Mouse (Mus musculus): ENCODE measurements at regions not wholly inside any gene's neighbourhood (a gene's known extent, or its start where the extent isn't known, plus 50 kb on each side); places are given as distances from the start of the nearest gene placed in this dataset.

DNA sequence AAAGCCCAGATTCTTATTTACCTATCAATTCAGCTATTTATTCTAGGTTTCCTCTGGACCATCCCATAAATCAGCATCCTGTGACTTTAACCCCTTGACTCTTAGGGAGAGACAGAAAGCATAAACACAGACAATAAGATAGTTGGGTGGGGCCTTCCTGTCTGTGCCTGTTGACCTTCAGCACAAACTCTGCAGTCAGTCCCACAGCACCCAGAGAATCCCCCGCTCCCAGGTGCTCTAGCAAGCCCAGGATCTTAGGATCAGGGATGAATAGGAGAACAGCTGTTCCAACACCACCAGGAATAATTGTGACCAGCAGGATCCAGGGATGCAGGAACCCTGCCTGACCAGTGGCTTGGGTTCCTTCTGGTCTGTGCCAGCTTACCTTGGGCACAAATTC is 107.8 kb downstream of the Basp1 start:
- in situ Hi-C loops (cut with MboI, MseI): no loop called here

DNA sequence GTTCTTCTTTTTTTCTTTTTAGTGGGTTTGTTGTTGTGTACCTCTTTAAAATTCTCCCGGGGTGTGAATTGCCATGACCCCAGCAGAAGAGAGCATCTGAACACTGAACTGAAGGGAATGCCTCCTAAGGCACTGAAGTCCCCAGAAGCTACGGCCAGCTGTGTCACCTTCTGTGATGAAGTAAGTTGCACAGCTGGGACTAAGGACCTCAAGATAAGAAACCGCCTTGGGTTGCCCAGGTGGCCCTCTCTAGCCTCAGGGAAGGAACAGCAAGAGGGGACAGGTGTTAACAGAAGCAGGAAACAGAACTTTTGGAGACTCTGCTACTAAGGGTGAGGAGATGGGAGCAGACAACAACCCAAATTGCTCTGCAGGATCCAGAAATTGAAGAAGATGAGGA is 110.2 kb downstream of the Basp1 start:
- in situ Hi-C loops (cut with MboI, MseI): no loop called here

DNA sequence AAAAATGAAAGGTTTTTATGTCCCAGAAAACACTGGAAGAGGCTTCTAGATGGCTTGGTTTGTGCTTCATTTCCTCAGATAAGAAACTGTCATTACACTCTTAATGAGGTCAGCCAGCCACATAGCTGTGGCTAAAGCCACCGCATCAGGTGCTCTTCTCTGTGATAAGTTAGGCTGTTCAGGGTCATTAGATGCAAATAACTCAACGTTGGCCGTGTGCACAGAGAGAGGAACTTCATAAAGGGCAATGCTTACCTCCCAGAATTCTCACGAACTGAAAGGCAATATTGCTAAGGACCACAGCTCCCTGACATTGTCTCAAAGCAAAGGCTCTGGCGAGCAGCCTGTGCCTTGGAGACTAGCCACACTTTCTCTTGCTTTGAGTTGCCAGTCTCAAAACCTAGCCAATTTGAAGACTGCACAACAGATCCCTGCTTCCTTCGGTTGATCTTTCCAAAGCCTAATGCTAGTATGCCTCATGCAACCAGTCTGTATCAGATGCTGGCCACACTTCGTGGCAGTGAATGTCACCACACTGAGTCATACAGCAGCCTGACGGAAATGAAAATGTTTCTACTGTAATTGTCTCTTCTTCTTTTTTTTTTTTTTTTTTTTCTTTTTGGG is 110.8 kb downstream of the Basp1 start:
- in situ Hi-C loops (cut with MboI, MseI): no loop called here

DNA sequence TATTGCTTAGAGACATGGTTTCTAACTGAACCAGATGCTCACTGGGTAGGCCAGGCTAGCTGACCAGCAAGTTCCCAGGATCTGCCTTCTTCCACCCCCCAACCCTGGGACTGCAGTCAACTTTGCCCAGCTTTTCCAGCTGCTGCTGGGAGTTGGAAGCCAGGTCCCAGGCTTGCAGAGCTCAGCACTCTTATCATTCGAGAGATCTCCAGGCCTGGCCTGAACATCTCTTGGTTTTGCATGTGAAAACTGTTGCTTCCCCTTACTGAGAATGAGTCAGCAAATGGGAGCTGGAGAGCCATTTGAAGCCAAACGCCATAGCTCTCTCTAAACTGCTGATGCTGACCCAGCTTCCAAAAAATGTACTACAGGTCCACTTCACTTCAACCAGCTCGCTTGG is 111.8 kb downstream of the Basp1 start:
- in situ Hi-C loops (cut with MboI, MseI): no loop called here

DNA sequence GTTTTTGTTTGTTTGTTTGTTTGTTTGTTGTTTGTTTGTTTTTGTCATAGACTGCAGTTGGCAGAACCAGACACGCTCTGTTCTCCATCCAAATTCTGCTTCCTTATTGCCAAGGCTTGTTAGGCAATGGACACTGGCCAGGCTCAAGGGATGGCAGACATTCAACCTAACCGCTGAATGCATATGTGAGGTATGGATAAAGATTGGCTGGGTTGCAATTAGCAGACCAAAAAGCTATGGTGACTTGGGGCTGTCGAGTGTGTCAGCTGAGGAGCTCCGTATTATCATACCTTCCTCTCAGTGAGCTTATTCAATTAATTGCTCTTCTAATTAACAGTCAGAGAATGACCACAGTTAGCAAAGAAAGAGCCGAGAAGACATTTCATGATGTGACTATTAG is 116.3 kb downstream of the Basp1 start:
- in situ Hi-C loops (cut with MboI, MseI): no loop called here

DNA sequence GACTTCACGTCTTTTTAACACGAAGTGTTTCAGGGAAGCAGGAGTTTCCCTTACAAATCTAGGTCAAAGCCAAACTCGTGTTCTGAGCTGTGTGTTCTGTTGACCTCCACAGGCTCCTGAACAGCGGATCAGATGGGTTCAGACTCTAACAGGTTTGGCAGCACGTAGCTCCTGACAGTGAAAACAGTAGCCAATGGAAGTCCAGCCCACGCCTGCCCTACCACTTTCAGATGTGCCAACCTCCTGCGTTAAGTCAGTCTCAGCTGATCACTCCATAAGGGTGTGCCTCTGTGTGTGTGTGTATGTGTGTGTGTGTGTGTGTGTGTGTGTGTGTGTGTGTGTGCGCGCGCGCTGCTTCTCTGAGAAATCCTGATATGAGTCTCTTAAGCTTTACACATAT is 116.8 kb downstream of the Basp1 start:
- in situ Hi-C loops (cut with MboI, MseI): no loop called here

DNA sequence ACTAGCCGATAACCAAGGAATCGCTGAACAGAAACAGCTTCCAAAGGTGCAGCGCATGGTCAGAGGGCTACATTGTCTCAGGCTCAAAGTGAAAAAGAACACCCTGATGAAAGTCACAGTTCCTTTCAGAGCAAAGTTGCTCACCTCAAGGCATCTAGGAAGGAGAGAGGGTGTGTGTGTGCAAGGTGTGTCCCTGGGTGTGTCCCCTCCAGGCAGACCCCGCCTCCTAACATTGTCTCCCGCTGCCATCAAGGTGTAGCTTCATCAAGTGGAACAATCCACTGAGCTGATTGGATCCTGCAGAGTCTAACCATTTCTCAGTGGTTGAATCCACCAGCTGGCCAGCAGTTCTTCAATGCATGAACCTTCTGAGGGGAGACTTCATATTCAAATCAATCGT is 117.8 kb downstream of the Basp1 start:
- in situ Hi-C loops (cut with MboI, MseI): no loop called here

DNA sequence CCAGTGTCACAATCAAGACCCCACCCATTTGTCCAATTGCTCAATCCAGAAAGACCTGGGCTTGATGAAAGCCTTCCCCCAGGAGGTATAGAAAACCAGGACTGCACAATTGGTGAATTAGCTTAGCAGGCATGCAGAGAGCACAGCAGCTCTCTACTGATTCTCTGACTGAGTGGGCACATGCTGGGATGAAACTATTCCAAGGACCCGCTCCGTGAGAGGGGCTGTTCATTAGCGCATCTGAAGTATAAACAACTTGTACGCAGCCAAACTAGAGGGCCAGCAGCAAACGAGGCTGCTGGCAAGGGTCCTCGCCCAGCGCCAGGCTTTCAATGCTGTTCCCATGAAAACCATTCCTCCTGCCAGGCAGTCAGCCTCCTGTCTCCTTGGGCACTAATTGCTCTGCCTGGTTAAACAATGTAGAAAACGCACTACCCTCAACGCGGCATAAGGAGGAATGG is 122.3 kb downstream of the Basp1 start:
- in situ Hi-C loops (cut with MboI, MseI): no loop called here

DNA sequence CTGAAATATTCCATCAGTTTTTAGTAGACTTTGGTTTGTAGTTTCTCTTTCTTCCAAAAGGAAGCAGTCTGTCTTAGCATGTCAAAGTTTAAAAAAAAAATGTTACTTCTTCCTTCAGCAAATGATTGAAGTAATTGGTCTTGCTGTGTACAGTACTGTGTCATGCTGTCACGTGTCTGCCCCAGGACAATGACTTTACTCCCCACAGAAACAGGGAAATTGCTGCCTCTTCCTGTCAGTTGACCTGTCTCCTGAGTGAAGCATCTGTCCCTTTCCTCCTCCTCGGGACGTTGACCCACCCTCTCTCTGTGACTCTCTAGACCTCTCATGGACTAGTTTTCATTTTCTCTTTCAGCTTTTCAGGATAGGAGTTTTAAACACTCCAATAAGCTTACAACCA is 125.7 kb downstream of the Basp1 start:
- in situ Hi-C loops (cut with MboI, MseI): no loop called here

DNA sequence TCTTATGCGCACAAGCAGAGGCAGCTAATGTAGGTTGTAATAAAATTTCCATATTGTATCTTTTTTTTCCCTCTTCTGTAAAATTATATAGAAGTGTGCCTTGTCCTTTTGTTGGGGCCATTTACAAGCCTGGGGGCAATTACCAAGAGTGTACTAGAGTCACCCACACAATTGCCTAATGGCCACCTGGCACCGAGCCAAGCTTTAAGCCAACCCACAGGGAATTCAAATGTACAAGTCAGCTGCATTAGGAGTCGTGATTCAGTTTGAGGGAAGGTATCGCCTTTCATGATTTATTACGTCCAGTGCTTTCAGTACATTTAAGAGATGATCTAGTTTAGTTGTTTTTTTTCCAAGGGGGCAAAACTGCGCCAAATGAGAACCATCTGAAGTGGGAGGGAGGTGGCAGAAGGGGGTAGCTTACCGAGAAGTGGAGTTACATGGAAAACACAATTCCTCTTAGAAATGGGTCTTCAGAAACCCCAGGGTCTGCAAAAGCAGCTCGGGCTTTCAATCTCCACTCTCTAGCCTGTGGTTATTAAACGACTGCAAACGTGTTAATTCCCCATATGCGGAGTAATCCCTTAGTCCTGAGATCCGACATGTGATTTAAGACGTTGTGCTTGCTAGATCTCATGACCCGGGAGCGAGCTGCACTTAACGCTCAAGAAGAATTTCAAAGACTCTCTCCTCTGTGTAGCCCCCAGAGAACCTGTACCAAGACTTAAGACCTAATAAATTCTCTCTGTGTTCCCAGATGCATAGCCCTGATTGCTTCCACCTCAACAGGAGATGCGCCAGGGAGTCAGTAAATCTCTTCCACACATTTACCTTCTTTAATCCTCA is 129.0 kb downstream of the Basp1 start:
- in situ Hi-C loops (cut with MboI, MseI): no loop called here

DNA sequence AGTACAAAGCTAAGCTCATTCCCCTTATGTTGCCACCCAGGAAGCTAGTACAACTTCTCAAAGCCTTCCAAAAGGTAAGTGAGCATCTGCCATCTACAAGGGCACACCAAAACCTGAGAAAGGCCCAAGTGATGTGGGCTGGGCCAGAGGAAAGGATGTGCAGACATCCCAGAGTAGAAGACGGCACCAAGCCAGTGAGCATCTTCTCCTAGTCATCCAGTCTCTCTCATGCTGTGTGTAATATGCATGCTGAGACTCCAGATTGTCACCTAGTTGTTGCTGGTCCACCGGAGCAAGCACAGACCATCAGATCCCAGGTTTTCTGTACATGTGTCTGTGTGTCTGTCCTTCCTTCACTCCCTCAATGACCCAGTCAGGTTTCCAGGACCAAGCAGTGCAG is 129.9 kb downstream of the Basp1 start:
- in situ Hi-C loops (cut with MboI, MseI): no loop called here

DNA sequence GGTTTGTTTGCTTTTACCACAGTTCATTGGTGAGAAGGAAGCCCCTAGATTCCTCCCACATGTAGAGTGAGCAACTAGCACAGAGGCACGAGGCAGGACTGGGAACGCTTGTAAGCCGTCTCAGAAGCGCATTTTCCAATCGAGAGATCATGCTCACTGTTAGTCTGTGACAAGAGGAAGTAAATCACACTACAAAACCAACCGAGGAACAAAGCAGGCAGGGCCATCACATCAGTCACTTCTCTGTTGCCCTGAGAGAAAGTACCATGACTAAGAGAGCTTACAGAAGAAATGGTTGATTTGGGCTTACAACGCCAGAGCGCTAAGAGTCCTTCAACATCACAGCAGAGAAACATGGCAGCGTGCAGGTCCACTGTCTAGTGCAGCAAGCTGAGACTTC is 131.2 kb downstream of the Basp1 start:
- in situ Hi-C loops (cut with MboI, MseI): no loop called here

DNA sequence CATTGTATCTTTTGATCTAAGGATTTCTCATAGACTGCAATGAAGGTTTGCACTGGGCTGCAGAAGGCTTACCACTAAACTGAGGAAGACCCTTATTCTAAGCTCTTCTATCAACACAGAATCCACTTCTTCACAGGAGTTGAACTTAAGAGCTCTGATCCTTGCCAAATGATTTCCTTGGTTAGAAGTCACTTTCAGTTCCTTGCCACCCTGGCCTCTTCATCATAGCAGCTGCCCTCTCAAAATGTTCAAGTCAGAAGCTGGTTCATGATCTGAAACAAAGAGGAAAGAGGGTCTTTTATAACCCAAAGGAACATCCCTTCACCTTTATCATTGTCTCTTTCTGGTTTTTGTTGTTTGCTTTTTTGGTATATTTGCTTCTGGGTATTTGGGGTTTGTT is 131.6 kb downstream of the Basp1 start:
- in situ Hi-C loops (cut with MboI, MseI): no loop called here

DNA sequence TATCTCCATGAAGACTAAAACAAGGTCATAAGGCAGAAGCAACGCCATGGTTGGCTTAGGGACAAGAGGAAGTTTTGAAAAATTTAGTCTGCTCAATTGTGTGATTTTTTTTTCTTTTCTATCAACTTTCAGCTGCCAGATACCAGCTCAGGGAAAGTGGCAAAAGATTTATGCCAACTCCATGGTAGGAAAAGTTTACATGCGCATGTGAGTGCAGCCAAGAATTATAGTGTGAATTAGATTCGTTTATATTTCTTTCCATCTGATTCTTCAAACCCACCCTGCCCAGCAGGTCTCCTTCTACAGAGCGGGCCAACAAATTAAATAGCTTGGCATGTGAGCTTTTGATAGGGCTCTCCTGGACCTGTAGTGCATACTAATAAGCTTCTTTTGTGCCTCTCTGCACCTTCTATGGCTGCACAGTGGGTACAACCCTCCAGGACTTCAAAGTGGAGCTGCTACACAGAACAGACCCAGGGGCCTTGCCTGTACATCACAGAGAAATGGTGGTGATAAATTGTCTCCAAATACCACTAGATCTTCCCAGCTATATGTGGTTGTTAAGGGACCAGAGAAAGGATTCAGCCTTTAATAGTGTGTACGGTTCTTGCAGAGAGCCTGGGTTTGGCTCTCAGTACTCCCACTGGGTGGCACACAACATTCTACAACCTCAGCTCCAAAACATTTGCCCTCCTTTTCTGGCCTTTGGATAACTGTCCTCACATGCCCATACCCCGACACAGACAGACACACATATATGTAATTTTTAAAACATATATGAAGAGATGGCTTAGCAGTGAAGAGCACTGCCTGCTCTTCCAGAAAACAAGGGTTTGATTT is 135.0 kb downstream of the Basp1 start:
- in situ Hi-C loops (cut with MboI, MseI): no loop called here

DNA sequence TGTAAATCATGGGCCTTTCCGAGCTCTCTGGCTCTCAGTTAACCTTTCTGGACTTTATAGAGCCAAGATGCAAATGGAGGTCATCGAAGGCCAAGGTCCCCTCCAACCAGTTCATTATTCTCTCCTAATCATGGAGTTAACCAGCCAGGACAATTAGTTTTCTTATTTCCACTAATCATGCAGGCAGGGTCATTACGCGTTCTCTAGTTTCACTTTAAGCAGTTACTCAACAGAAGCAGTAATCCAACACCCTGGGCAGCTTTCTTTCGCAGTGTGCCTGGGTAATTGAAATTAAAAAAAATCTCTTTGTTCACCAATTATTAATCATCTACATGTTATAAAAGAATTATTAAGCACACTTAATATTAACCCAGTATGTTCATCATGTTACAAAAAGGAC is 137.3 kb downstream of the Basp1 start:
- in situ Hi-C loops (cut with MboI, MseI): no loop called here

DNA sequence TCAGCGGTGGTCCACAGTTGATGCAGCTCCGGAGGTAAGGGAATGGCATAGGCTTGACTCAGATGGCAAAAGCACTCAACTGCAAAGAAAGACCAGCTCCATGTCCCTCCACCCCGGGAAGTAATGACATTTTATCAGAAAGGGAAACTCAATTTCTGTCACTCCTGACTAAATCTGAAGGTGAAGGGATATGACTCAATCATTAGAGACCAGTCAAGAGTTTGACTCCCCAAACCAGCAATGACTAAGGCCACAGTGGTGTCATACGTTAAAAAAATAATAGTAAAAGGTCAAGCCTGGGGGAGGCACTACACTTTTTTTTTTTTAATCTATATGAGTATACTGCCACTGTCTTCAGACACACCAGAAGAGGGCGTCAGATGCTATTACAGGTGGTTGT is 141.7 kb downstream of the Basp1 start:
- in situ Hi-C loops (cut with MboI, MseI): loop anchor here (5.0 to 25.0 kb wide), 2 partner anchors 55 to 640 kb away; no protein-coding TSS in a partner anchor

DNA sequence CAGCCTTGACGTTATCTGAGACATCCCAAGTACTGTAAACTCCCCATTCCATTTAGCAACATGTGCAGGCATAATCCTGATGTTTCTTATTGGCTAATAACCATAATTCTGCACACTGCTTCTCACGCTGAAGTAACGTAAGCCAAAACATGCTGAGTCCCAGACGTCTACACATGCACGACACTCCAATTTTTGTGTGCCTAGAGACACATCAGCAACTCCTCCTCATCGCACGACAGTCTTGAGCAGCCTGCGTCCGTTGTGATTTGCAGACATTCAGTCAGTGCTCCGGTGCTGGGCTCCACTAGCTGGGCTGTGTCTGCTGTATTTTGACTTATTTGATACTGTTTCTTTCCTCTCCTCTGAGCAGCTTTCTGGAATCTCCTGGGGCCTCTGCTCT is 143.2 kb downstream of the Basp1 start:
- in situ Hi-C loops (cut with MboI, MseI): loop anchor here (5.0 to 25.0 kb wide), 2 partner anchors 53 to 642 kb away; no protein-coding TSS in a partner anchor

DNA sequence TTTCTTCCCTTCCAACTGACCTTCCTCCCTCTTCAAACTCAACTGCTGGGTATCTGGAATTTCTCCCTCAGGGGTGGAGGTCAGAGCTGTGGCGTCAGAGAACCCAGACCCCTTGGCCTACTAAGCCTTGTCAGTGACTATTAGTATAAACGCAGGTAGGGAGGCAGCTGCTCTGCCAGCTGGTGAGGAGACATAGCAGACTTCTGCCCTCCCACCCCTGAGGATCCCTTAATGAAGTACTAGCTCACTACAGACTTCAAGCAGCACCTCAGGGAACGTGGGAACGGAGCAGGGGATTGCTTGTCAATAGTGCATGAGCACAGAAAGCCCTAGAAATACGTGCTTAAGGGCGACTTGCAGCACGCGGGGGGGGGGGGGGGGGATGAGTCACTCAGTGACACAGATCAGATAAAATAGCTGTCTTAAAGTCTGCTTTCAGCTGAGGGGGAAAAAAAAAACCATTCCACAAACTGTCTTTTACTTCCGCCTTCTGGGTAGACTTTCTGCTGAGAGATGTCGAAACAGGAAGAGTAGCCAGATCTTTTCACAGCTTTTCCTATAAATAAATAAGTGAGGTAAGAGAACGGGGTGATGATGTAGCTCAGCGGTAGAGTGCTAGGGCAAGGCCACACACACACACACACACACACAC is 144.1 kb downstream of the Basp1 start:
- in situ Hi-C loops (cut with MboI, MseI): loop anchor here (5.0 to 25.0 kb wide), 2 partner anchors 643 to 718 kb away; no protein-coding TSS in a partner anchor

DNA sequence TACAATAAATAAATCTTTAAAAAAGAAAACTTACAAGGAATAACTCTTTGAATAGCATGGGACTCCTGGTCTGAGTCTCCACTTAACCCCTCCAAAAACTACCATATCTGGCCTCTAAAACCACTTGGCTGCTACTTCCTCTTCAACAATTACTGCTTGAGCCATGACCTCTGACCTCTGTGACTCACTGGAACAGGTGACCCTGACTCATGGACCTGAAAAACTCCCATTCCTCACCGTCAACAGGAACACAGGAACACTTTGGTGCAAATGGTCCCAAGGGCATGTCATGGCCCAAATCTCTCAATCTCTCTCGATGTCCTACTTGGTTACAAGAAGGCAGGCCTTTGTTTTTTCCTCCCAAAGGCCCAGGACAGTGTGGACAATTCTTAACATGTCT is 145.1 kb downstream of the Basp1 start:
- in situ Hi-C loops (cut with MboI, MseI): loop anchor here (5.0 to 25.0 kb wide), 2 partner anchors 644 to 719 kb away; no protein-coding TSS in a partner anchor

DNA sequence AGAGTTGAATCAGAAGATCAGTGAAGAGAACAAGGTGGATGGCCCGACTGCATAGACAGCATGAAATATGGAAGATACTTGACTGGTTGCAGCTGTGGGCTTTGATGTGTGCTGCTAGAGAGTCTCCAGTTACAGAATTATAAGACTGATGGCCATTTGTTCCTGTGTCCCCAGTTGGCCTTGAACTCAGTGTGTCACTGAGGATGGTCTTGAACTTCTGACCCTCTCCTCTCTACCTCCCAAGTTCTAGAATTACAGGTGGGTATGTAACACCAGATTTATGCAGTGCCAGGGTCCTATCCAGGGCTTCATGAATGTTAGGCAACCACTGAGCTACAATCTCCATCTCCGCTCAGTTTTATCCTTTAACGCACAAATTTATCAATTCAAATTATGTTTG is 146.1 kb downstream of the Basp1 start:
- in situ Hi-C loops (cut with MboI, MseI): loop anchor here (5.0 to 25.0 kb wide), 2 partner anchors 645 to 720 kb away; no protein-coding TSS in a partner anchor
